Mouse (Mus musculus) urinary bladder, postnatal 10 days (tissue): ENCODE measurements around the gene Nphs2.

ENCODE experiments used
- DNase-seq: peaks from one replicate; pipeline ENCODE4 v3.0.0; 2022; ENCODE audit warnings: low spot score

Gene Nphs2

GRCm38 (mm10) chr1:156365740-156366139 is 55.2 kb downstream of the Nphs2 start, which contains the start of gene Gm2000:
TSS of gene Gm2000 (plus strand) at chr1:156366040.
- no peak for DNase-seq
